Mouse (Mus musculus) cortical plate, adult 2 months (tissue): ENCODE data around the gene Vmn1r85. TPM values are rescaled to one million over a fixed set of nuclear protein-coding genes. Genes with fewer than 3 reads are reported as not detected.

Experiments used
- H3K27ac ChIP-seq: fragments of 200-500 bp; 2 replicates; pipeline ENCODE4 v1.5.1; 2012; ENCODE audit warnings: low read length, control low read depth, inconsistent platforms; ENCODE audit not compliant: insufficient read depth
- H3K4me1 ChIP-seq: fragments of 200-500 bp; 2 replicates; pipeline ENCODE4 v1.6.1; 2011; ENCODE audit warnings: low read length; ENCODE audit not compliant: control insufficient read depth, insufficient read depth
- H3K4me3 ChIP-seq: fragments of 200-500 bp; 2 replicates; pipeline ENCODE4 v1.5.1; 2011; ENCODE audit warnings: mild to moderate bottlenecking, low read length, control low read depth; ENCODE audit not compliant: insufficient read depth
- CTCF ChIP-seq: fragments of 200-500 bp; IDR thresholded peaks from 2 replicates; pipeline ENCODE4 v1.5.1; 2011; ENCODE audit warnings: mild to moderate bottlenecking, control low read depth, low read length; ENCODE audit not compliant: insufficient read depth; ENCODE audit errors: extremely low read depth
- POLR2A ChIP-seq: fragments of 200-500 bp; IDR thresholded peaks from 2 replicates; pipeline ENCODE4 v1.6.1; 2011; ENCODE audit warnings: mild to moderate bottlenecking, low read length, control low read depth; ENCODE audit not compliant: insufficient read depth; ENCODE audit errors: extremely low read depth
- polyA plus RNA-seq: library from polyadenylated mRNA; depleted of rRNA; stranded (reverse); fragments of >200 nt; gene quantifications from 2 replicates; pipeline ENCODE4 v1.2.3, GENCODE M21; 2012; rRNA removed

Gene Vmn1r85
- polyA plus RNA-seq, 1 experiment, result not detected

GRCm38 (mm10) chr7:13033451-13034147 is 61.4 kb downstream of the Vmn1r85 start:
- H3K4me1 ChIP-seq, result no peaks in the 10 kb centered on the region; the same call in 1 of the 2 replicates
- no peak for TF ChIP-seq POLR2A
- no peak for TF ChIP-seq CTCF
- H3K4me3 ChIP-seq, result peak overlapping the region; percentile 61
- H3K27ac ChIP-seq, result peak overlapping the region; percentile 61; the same call in 1 of the 2 replicates

Other genes with a start within 250 kb of the Vmn1r85 start
- gene Zfp128, start 214.0 kb downstream of the Vmn1r85 start, polyA plus RNA-seq, result 5.2 and 5.4 TPM in 2 replicates
- 12.7 and 13.1 TPM in 2 replicates for gene Zscan22, start 197.4 kb downstream of the Vmn1r85 start, polyA plus RNA-seq
- gene Rps5, start 172.9 kb downstream of the Vmn1r85 start, polyA plus RNA-seq, result 782 and 785 TPM in 2 replicates
- 0.96 and 1.0 TPM in 2 replicates for gene Rnf225, start 167.8 kb downstream of the Vmn1r85 start, polyA plus RNA-seq
- 5.6 and 6.1 TPM in 2 replicates for gene Zfp324, start 129.3 kb downstream of the Vmn1r85 start, polyA plus RNA-seq
- 9.7 and 10.1 TPM in 2 replicates for gene Zfp446, start 117.3 kb downstream of the Vmn1r85 start, polyA plus RNA-seq
- gene Slc27a5, start 97.0 kb downstream of the Vmn1r85 start, polyA plus RNA-seq, result 0.69 and 0.78 TPM in 2 replicates
- gene Trim28, start 96.1 kb downstream of the Vmn1r85 start, polyA plus RNA-seq, result 225 and 226 TPM in 2 replicates
- 32.2 and 33.4 TPM in 2 replicates for gene Zbtb45, start 85.1 kb downstream of the Vmn1r85 start, polyA plus RNA-seq
- 224 and 229 TPM in 2 replicates for gene Chmp2a, start 60.4 kb downstream of the Vmn1r85 start, polyA plus RNA-seq
- gene Ube2m, start 56.9 kb downstream of the Vmn1r85 start, polyA plus RNA-seq, result 400 and 402 TPM in 2 replicates
- 14.3 and 15.2 TPM in 2 replicates for gene Mzf1, start 40.4 kb downstream of the Vmn1r85 start, polyA plus RNA-seq
- gene Vmn1r86, start 24.7 kb upstream of the Vmn1r85 start, polyA plus RNA-seq, result not detected in 2 replicates
- gene Vmn1r87, start 45.0 kb upstream of the Vmn1r85 start, polyA plus RNA-seq, result not detected in 2 replicates
- gene Vmn1r88, start 64.4 kb upstream of the Vmn1r85 start, polyA plus RNA-seq, result not detected in 2 replicates
- not detected in 2 replicates for gene Vmn1r89, start 117.8 kb upstream of the Vmn1r85 start, polyA plus RNA-seq
- gene Lig1, start 182.1 kb upstream of the Vmn1r85 start, polyA plus RNA-seq, result 9.3 and 9.4 TPM in 2 replicates
- gene Zswim9, start 183.5 kb upstream of the Vmn1r85 start, polyA plus RNA-seq, result 8.5 and 8.6 TPM in 2 replicates
- gene Pla2g4c, start 229.5 kb upstream of the Vmn1r85 start, polyA plus RNA-seq, result 0.30 and 0.33 TPM in 2 replicates